Mouse (Mus musculus): ENCODE measurements around the gene BC048679. TPM values are rescaled to one million over a fixed set of nuclear protein-coding genes. Genes with fewer than 3 reads are reported as not detected.

BC048679 gene
- total RNA-seq (2021), result not detected

- intact Hi-C loops (cut with DNase I), result no loop called here
Observed at GRCm38 (mm10) chr7:81498181-81498580, at the start of gene BC048679. BC048679 (minus strand) TSS chr7:81498281.

GRCm38 (mm10) chr7:81542934-81543333 lies 44.9 kb upstream of the BC048679 start:
- no peak for DNase-seq (ENCODE audit: low spot score in 2 of 2)
- intact Hi-C loops (cut with DNase I), result no loop called here

More at GRCm38 (mm10) chr7:81498181-81498580, at the start of gene BC048679:
- DNase-seq (ENCODE audit: low spot score in 2 of 2), result no peak

GRCm38 (mm10) chr7:81541924-81542524 lies 43.9 kb upstream of the BC048679 start:
- peak; percentile 66 for DNase-seq (ENCODE audit: low spot score in 2 of 2)
- intact Hi-C loops (cut with DNase I), result no loop called here

- intact Hi-C loops (cut with DNase I), result no loop called here
- DNase-seq (ENCODE audit: low spot score in 2 of 2), result peak in 1 of 2 experiments; percentile 15
Observed at GRCm38 (mm10) chr7:81540999-81541398, 42.9 kb upstream of the BC048679 start.

GRCm38 (mm10) chr7:81539565-81539964 lies 41.5 kb upstream of the BC048679 start:
- no peak for DNase-seq (ENCODE audit: low spot score in 2 of 2)
- intact Hi-C loops (cut with DNase I), result no loop called here

GRCm38 (mm10) chr7:81538070-81538675 lies 40.1 kb upstream of the BC048679 start:
- intact Hi-C loops (cut with DNase I), result no loop called here
- DNase-seq (ENCODE audit: low spot score in 2 of 2), result peak in 1 of 2 experiments; percentile 18

GRCm38 (mm10) chr7:81536478-81536877 lies 38.4 kb upstream of the BC048679 start:
- intact Hi-C loops (cut with DNase I), result no loop called here
- no peak for DNase-seq (ENCODE audit: low spot score in 2 of 2)

- DNase-seq (ENCODE audit: low spot score in 2 of 2), result no peak
- intact Hi-C loops (cut with DNase I), result no loop called here
Observed at GRCm38 (mm10) chr7:81531462-81531861, 33.4 kb upstream of the BC048679 start.

GRCm38 (mm10) chr7:81528918-81529317 lies 30.8 kb upstream of the BC048679 start:
- no peak for DNase-seq (ENCODE audit: low spot score in 2 of 2)
- intact Hi-C loops (cut with DNase I), result no loop called here

- intact Hi-C loops (cut with DNase I), result loop anchor here (2.0 to 5.0 kb wide), 2 partner anchors 49 to 69 kb away; partner anchors contain the start of genes Cpeb1 and Whamm
- DNase-seq (ENCODE audit: low spot score in 2 of 2), result no peak
Observed at GRCm38 (mm10) chr7:81523663-81524017, 25.6 kb upstream of the BC048679 start.

- intact Hi-C loops (cut with DNase I), result loop anchor here (2.0 to 5.0 kb wide), 2 partner anchors 49 to 68 kb away; partner anchors contain the start of genes Cpeb1 and Whamm
- peak; percentile 87 to 90 for DNase-seq (ENCODE audit: low spot score in 2 of 2)
Observed at GRCm38 (mm10) chr7:81523008-81523662, 25.1 kb upstream of the BC048679 start.

GRCm38 (mm10) chr7:81516154-81517030 lies 18.3 kb upstream of the BC048679 start:
- intact Hi-C loops (cut with DNase I), result loop anchor here (5.0 kb wide), 1 partner anchor 39 kb away; no protein-coding TSS in a partner anchor
- DNase-seq (ENCODE audit: low spot score in 2 of 2), result peak; percentile 29 to 45

- intact Hi-C loops (cut with DNase I), result loop anchor here (5.0 kb wide), 1 partner anchor 38 kb away; no protein-coding TSS in a partner anchor
- no peak for DNase-seq (ENCODE audit: low spot score in 2 of 2)
Observed at GRCm38 (mm10) chr7:81514906-81515590, 17.0 kb upstream of the BC048679 start.

GRCm38 (mm10) chr7:81501050-81501449 lies 3.0 kb upstream of the BC048679 start:
- intact Hi-C loops (cut with DNase I), result no loop called here
- no peak for DNase-seq (ENCODE audit: low spot score in 2 of 2)

- intact Hi-C loops (cut with DNase I), result no loop called here
- no peak for DNase-seq (ENCODE audit: low spot score in 2 of 2)
Observed at GRCm38 (mm10) chr7:81497171-81497570, 910 bp downstream of the BC048679 start.

- peak; percentile 82 to 84 for DNase-seq (ENCODE audit: low spot score in 2 of 2)
- intact Hi-C loops (cut with DNase I), result no loop called here
Observed at GRCm38 (mm10) chr7:81493331-81494021, 4.6 kb downstream of the BC048679 start, which contains the start of gene Ap3b2. Ap3b2 (minus strand) TSS chr7:81493925.

GRCm38 (mm10) chr7:81492628-81493027 lies 5.5 kb downstream of the BC048679 start:
- intact Hi-C loops (cut with DNase I), result no loop called here

GRCm38 (mm10) chr7:81489649-81490048 lies 8.4 kb downstream of the BC048679 start:
- intact Hi-C loops (cut with DNase I), result no loop called here
- DNase-seq (ENCODE audit: low spot score in 2 of 2), result peak in 1 of 2 experiments; percentile 2

More at GRCm38 (mm10) chr7:81492628-81493027, 5.5 kb downstream of the BC048679 start:
- DNase-seq (ENCODE audit: low spot score in 2 of 2), result peak in 1 of 2 experiments; percentile 3

Measured in left cerebral cortex, postnatal 36 days (tissue).